Mouse (Mus musculus) liver, adult (tissue): ENCODE results near the gene Ildr2.

Experiments
- GATA4 ChIP-seq: IDR thresholded peaks from 2 replicates; pipeline ENCODE4 v1.6.1; 2014; ENCODE audit warnings: mild to moderate bottlenecking, low read length; ENCODE audit not compliant: insufficient replicate concordance

Ildr2 gene

GRCm38 (mm10) chr1:166278786-166279185, 24.8 kb downstream of the Ildr2 start:
- peak; percentile 55; the same call in 1 of the 2 replicates for TF ChIP-seq GATA4

- TF ChIP-seq GATA4 = peak; percentile 74
Observed at GRCm38 (mm10) chr1:166279580-166280206, 25.8 kb downstream of the Ildr2 start.

- no peak for TF ChIP-seq GATA4
Observed at GRCm38 (mm10) chr1:166280566-166280965, 26.6 kb downstream of the Ildr2 start.

GRCm38 (mm10) chr1:166281287-166281686, 27.3 kb downstream of the Ildr2 start:
- TF ChIP-seq GATA4 = peak; percentile 80; the same call in 1 of the 2 replicates

- TF ChIP-seq GATA4 = no peak
Observed at GRCm38 (mm10) chr1:166281836-166282235, 27.9 kb downstream of the Ildr2 start.

DNA sequence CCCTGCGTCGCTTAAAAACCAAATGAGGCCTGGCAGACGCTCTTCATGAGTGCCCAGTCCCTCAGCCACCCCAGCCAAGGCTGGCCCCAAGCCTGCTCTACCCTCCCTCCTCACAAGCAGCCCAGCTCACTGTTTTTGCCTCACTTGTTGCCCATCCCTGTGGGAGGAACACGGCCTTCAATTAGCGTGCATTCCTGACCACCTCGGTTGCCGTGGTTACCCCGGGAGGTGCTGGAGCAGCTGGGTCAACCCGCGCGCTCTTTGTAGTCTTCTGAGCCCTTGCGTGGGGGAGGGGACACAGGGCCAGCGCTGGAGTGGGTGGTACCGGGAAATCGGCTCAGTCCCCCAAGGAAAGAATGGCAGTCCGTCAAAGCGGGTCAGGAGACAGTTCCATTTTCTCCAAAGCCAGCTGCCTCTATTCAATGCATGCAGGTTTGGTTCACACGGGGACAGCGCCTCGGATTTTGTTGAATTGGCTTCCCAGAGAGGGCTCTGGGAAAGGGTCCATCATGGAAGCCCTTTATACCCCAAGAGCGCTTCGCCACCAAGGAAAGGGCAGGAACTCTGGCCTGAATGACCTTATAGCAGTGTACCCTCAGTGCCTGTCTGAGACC, 28.8 kb downstream of the Ildr2 start:
- no peak for TF ChIP-seq GATA4

DNA sequence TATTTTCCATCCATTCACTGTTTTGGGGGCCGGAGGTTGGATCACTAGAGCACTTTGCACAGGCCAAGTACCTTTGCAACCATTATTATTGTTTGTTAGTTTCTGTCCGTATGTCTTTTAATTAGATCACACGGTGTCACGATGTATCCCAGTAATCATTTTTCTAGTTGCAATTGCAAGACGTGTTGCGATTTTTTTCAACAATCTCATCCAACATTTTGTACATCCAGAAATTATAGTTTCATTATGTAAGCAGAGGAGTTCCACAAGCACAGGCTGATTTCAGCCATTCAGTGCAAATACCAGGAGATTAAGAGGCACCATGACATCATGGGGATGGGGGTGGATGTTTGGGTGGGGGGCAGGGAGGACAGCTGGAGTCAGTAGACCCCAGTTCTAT, 29.5 kb downstream of the Ildr2 start:
- TF ChIP-seq GATA4 = no peak

- TF ChIP-seq GATA4 = no peak
Observed at GRCm38 (mm10) chr1:166284390-166284789, 30.5 kb downstream of the Ildr2 start.

DNA sequence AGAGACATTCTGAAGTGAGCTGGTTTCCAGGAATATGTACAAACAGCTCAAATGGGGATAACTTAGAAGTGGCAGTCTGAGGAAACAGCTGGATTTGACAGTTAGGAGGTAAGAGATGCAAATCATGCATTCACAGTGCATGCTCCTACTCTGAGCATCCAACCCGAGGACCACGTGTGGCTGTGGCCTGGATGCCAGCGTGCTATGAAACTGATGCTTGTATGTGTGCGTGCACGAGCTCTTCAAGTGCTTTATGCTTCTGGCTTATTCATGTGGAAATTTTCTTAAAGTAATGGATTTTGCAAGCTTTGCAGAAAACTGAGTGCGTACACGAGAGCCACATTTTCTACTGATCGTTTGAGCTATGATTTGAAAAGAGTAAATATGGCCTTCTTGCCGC, 32.3 kb downstream of the Ildr2 start:
- TF ChIP-seq GATA4 = no peak

GRCm38 (mm10) chr1:166290562-166290961, 36.6 kb downstream of the Ildr2 start:
- TF ChIP-seq GATA4 = no peak

- TF ChIP-seq GATA4 = peak; percentile 71; the same call in 1 of the 2 replicates
Observed at GRCm38 (mm10) chr1:166293086-166293485, 39.1 kb downstream of the Ildr2 start.

GRCm38 (mm10) chr1:166295548-166295947, 41.6 kb downstream of the Ildr2 start:
- no peak for TF ChIP-seq GATA4

GRCm38 (mm10) chr1:166296371-166296770, 42.4 kb downstream of the Ildr2 start:
- TF ChIP-seq GATA4 = no peak

- no peak for TF ChIP-seq GATA4
Observed at GRCm38 (mm10) chr1:166296971-166297370, 43.0 kb downstream of the Ildr2 start.

DNA sequence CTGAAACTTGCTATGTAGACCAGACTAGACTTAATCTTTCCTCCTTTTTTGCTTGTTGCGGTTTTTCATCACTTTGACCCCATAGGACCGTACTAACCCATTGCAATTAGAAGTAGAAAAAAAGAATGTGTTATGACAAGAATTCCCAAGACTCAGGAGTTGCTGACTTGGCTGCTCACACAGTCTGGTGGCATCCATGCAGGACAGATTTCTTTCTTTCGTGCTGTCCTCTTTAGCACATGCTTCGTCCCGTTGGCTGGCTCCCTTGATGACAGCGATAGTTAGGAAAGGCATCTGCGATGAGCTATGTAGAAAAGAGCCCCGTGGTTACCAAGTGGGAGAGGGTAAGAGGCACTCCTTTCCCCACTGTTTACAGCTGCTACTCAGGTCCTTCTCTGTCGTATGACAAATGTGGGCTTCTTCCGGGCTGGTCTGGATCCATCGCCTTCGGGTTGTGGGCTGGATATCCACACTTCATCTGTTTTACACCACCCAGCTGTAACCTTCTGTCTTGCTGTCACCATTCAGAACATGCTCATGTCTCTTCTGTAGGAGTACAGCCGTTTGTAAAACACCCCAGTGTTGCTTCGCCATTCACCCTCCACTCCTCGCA, 43.7 kb downstream of the Ildr2 start:
- TF ChIP-seq GATA4 = no peak

GRCm38 (mm10) chr1:166298884-166299283, 44.9 kb downstream of the Ildr2 start:
- no peak for TF ChIP-seq GATA4
